Mouse (Mus musculus) cerebellum, adult 18-20 months (tissue): ENCODE measurements at regions not wholly inside any gene's neighbourhood (a gene's known extent, or its start where the extent isn't known, plus 50 kb on each side); places are given as distances from the start of the nearest gene placed in this dataset.
A peak's percentile ranks its signal among the peaks of the same experiment; 100 is the strongest.
"Not testable (repeated sequence)": the region's sequence is repeated elsewhere in the genome, so short reads cannot be mapped to it uniquely, and the experiment has no call there.

Source experiments
- DNase-seq, 2 experiments: peaks; one replicate each; pipeline ENCODE4 v3.0.0; 2021

DNA sequence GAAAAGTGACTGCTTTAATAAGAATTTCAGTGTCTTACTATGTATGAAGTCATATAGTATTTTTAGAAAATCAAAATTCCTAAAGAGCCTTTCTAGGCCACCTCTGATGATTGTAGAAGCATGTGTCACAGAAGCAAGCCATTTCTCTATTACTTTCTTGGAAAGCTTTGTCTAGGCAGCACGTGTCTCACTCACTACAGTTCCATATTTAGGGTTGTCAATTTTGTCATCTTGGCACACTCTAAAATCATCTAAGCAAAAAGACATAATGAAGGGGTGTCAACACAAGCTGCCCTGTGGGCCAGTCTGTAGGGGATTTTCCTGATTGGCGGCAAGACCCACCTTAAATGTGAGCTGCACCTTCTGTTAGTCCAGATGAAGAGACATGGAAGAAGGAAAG is 723.1 kb upstream of the Brinp1 start:
- no peak for DNase-seq

- DNase-seq = no peak
Observed at GRCm38 (mm10) chr4:69673456-69673855, 719.3 kb upstream of the Brinp1 start.

DNA sequence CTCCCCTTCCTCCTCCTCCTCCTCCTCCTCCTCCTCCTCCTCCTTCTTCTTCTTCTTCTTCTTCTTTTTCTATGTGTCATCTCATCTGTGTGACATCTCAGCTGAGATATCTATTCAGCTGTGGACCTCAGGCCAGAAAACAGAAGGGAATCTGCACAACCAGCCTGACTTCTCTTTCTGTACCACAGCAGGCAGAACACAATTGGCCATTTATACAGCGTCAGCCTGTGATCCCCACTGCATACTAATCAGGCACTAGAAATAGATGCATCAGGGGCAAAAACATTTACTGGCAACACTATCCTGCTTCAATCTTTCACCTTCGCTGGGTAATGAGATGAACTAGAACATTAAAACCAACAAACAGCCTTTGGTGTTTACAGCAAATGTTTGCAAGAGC is 674.7 kb upstream of the Brinp1 start:
- peak in 1 of 2 experiments; percentile 2 for DNase-seq

GRCm38 (mm10) chr4:69626426-69626825 is 672.2 kb upstream of the Brinp1 start:
- not testable (repeated sequence) for DNase-seq

DNA sequence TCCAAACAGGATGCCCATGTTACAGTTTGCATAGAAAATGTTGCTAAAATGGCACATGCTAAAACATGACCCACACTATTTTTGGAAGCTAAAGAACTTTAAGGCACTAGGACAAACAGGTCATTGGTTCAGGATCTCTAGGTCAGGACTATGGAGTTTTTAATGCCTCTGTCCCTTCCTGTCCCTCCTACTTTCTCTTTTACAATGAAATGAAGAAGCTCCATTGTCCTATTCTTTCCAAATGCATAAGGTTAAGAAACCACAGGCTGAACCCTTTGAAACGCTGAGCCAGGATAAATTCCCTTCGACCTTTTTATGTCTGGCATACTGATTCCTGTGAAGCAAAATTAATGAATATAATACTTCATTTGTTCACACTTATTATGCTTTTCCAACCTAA is 671.6 kb upstream of the Brinp1 start:
- DNase-seq = no peak

GRCm38 (mm10) chr4:69621058-69621609 is 666.9 kb upstream of the Brinp1 start:
- DNase-seq = no peak

GRCm38 (mm10) chr4:69618161-69618730 is 664.0 kb upstream of the Brinp1 start:
- DNase-seq = no peak

DNA sequence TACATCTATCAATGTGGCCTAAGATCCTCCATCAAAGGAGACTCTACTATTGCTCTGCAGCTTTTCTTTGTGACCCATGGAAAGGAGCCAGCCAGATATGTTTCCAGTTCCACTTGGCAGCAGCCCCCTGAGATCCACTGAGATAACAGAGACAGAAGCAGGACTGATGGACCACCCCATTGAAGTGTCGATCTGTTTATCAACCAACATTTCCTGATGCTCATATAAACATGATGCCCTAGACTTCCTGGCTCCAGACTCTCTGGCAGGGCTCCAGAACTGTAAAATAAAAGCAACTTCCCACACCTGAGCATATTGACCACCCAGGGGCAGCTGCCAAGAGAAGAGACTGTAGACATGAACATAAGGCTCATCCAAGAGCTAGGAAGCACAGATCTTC is 660.7 kb upstream of the Brinp1 start:
- DNase-seq = no peak

GRCm38 (mm10) chr4:69611681-69612300 is 657.6 kb upstream of the Brinp1 start:
- no peak for DNase-seq

DNA sequence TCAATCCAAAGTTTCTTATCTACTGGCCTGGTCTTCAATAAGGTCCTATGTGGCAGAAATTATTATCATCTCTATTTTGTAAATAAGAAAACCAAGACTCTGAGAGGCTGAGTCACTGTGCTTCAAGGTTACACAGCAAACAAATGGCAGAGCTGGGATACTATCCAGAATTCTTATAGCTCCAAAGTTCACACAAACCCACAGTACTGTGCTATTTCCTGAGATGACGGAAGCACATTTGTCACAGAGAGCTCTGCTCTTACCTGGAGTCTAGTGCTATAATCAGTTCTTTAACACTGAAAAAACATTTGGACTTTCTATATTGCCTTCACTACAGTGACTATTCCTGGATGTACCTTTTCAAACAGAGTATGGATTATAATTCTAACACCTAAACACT is 654.7 kb upstream of the Brinp1 start:
- DNase-seq = no peak

GRCm38 (mm10) chr4:69596992-69597541 is 642.9 kb upstream of the Brinp1 start:
- no peak for DNase-seq

DNA sequence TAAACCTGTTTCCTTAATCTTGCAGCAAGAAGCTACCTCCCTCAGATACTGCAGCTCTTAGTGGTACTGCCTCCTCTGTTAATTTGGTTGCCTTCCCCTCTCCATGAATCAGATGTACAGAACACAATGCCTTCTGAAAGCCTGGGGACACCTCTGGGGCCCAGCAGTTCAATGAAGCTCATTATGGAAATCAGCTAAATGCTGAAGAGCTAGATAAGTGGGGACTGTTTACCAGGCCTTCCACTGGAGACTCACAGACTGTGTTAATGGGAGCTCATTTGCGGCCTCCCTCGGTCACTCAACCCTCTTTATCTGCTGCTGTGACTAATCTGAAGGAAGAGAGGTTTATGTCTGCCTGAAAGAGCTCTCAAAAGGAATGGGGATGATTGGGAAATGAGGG is 639.8 kb upstream of the Brinp1 start:
- DNase-seq = no peak

DNA sequence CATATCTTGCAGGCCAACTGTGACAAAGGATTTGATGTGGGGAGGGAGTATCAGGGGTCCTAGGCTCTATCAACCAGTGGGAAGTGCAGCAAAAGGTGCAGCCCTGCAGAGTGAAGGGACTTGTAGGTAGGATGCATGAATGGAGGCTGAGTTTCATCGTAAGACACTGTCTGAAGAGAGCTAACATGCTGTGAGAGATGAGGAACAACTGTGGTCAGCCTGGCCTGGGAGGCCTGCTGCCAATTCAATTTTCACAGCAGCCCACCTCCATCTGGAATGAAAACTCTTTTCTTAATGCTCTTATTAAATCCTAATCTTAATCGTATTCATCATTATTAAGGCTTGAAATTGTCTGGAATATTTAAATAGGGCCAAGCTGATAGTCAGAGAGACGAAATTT is 622.1 kb upstream of the Brinp1 start:
- no peak for DNase-seq

DNA sequence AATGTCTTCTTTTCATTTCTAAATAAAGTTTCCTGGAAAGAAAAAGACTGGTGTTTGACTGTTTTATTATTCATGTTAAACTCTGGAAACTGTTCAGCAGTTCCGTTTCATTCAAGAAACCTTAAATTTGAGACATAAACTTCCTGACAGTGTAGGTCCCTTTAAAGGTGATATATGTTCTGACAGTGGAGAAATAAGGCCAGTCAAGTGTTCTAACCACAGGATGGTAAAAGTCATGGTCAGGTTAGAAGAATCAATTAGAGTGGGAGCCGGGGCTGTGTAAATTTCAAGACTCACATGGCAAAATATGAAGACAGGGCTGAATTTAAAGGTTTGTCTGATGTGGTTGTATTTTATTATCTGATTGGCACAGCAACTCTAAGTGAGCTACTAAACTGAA is 593.9 kb upstream of the Brinp1 start:
- DNase-seq = no peak

- no peak for DNase-seq
Observed at GRCm38 (mm10) chr4:69538172-69538908, 584.1 kb upstream of the Brinp1 start.

DNA sequence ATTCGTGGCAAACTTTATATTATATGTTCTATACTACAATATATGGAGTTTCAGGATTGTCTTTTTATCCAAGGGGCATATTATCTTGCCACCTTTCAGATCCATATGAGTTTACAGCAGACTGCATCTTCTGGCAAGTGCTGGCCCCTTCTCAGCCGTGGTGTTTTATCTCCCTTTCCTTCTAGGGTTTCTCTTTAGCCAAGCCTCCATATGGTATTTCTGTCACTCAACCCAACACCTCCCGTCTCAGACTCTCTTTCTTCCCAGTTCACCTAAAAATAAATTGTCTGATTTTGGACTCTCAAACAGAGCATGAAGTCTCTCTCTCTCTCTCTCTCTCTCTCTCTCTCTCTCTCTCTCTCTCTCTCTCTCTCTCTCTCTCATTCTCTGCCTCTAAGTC is 578.9 kb upstream of the Brinp1 start:
- no peak for DNase-seq

- no peak for DNase-seq
Observed at GRCm38 (mm10) chr4:69523112-69523511, 568.9 kb upstream of the Brinp1 start.

DNA sequence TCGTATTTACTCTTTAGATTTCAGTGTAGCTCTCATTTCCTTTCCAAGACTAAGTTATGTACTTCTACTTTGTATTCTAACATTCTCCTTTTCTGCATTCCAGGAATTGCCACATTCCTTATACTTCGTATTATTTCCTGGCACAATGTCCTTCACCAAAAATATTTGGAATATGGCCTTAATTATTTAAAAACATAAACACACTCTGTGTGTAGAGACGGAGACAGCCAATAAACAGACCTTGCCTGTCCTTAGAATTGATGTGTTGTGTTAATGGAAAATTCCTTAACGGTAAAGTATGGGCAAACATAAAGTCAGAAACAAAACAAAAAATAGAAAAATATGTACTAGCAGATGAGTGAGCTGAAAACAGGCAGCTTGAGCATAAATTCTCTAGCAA is 554.1 kb upstream of the Brinp1 start:
- no peak for DNase-seq

DNA sequence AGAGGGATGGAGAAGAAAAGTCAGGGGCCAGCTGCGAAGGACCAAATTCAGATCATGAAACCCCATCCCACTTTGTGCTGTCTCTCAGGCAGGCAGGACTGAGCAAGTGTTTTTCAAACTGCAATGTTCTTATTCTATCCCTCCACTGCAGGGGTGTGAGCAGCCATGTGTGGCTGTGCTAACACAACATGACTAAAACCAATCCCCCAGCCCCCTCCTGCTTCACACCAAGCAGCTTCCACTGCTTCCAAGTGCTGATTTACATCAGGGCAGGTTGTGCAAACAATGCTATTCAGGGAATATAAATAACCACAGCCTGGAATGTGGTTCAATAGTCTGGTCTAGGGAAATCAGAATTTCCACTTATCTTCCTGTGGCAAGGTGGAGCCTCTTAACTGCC is 517.0 kb upstream of the Brinp1 start:
- no peak for DNase-seq

- no peak for DNase-seq
Observed at GRCm38 (mm10) chr4:69459990-69460389, 505.8 kb upstream of the Brinp1 start.

- no peak for DNase-seq
Observed at GRCm38 (mm10) chr4:69456420-69456819, 502.2 kb upstream of the Brinp1 start.

GRCm38 (mm10) chr4:69446161-69446560 is 492.0 kb upstream of the Brinp1 start:
- DNase-seq = no peak

GRCm38 (mm10) chr4:69443956-69444355 is 489.8 kb upstream of the Brinp1 start:
- DNase-seq = no peak

DNA sequence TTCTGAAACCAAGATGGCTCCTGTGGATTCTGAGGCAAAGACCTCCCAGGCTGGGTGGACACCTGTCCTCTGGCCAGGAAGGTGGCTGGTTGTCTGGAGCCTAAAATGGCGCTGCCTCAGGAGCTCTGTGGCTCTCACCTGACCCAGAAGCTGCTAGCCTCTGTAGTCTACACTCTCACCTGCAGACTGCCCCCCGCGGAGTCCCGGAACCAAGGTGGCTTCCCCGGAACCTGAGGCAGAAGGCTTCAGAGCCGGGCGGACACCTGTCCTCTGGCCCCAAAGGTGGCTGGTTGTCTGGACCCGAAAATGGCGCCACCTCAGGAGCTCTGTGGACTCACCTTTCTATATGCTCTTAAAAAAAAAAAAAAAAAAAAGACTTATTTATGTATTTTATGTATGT is 481.2 kb upstream of the Brinp1 start:
- DNase-seq = no peak
